In the genomic region with DNA sequence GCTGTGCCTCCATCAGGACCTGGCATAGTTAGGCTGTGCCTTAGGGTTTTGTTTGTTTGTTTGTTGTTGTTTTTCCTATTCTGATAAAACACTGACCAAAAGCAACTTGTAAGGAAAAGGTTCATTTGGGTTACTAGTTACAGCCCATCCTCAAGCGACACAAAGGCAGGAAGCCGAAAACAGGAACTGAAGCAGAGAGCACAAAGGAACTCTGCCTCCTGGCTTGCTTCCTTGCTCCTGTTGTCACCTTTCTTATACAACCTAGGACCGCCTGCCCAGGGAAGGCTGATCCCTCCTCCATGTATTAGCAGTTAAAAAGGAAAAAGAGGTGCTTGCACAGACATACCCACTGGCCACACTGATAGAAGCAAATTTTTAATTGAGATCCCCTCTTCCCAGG, we compare ENCODE assay signal across 23 mouse cellular contexts. TPM values are rescaled to one million over a fixed set of nuclear protein-coding genes. Genes with fewer than 3 reads are reported as not detected.
A peak's percentile ranks its signal among the peaks of the same experiment; 100 is the strongest.
DNase-seq lines count a peak whose midpoint lies in the region; ATAC-seq and TF ChIP-seq lines count a peak whose summit lies in the region.
"Had no signal": no experiment of that assay in that cellular context is flagged by ENCODE, and none has a peak within 500 bp of the region (broad histone marks: within the 10 kb centered on the region; RNA-seq: fewer than 3 reads in every experiment).

No protein-coding gene starts in this region.

- H3K27ac ChIP-seq in heart, postnatal 0 days (ENCODE audit: low read depth) = peak overlapping the region; percentile 11; the same call in 1 of the 2 replicates
- H3K27ac ChIP-seq in heart, embryonic 10.5 days = no peak overlapping the region
- no peak overlapping the region for H3K27ac ChIP-seq in intestine, postnatal 0 days (ENCODE audit: low read depth, low read length)
- H3K27ac ChIP-seq: forebrain, embryonic 10.5 days; forebrain, embryonic 13.5 days; hindbrain, embryonic 10.5 days; hindbrain, embryonic 13.5 days; intestine, embryonic 15.5 days had no signal

- H3K27me3 ChIP-seq in heart, postnatal 0 days (ENCODE audit: control insufficient read depth, insufficient read depth, low read length) = no peaks in the 10 kb centered on the region
- H3K27me3 ChIP-seq in heart, embryonic 10.5 days (ENCODE audit: insufficient read depth, poor library complexity, severe bottlenecking) = no peaks in the 10 kb centered on the region
- no peaks in the 10 kb centered on the region for H3K27me3 ChIP-seq in splenic B cell, adult 2 months (ENCODE audit: control insufficient read depth, insufficient read depth, low read length, poor library complexity, severe bottlenecking)
- no peaks in the 10 kb centered on the region for H3K27me3 ChIP-seq in intestine, postnatal 0 days (replicated peaks; ENCODE audit: control insufficient read depth, insufficient read depth, low read length)
- H3K27me3 ChIP-seq: CH12.LX; forebrain, embryonic 13.5 days; hindbrain, embryonic 13.5 days; intestine, embryonic 15.5 days had no signal

- H3K36me3 ChIP-seq in heart, postnatal 0 days (replicated peaks; ENCODE audit: control insufficient read depth, insufficient read depth, low read length) = no peaks in the 10 kb centered on the region; the same call in 1 of the 2 replicates
- H3K36me3 ChIP-seq in heart, embryonic 10.5 days = peaks cover 8% of the 10 kb centered on the region
- H3K36me3 ChIP-seq in splenic B cell, adult 2 months (ENCODE audit: control insufficient read depth, insufficient read depth, low read length, poor library complexity, severe bottlenecking) = no peaks in the 10 kb centered on the region
- no peaks in the 10 kb centered on the region for H3K36me3 ChIP-seq in intestine, postnatal 0 days (ENCODE audit: control insufficient read depth, insufficient read depth)
- H3K36me3 ChIP-seq: intestine, embryonic 15.5 days had no signal

- no peaks in the 10 kb centered on the region for H3K9me3 ChIP-seq in heart, postnatal 0 days (replicated peaks; ENCODE audit: control insufficient read depth, low read length)
- no peaks in the 10 kb centered on the region for H3K9me3 ChIP-seq in heart, embryonic 10.5 days
- no peaks in the 10 kb centered on the region for H3K9me3 ChIP-seq in intestine, postnatal 0 days (ENCODE audit: control insufficient read depth)
- H3K9me3 ChIP-seq: forebrain, embryonic 10.5 days; forebrain, embryonic 13.5 days; hindbrain, embryonic 10.5 days; hindbrain, embryonic 13.5 days; intestine, embryonic 15.5 days had no signal

- 56% methylated on average over 3 of the region's 3 CpGs for WGBS in heart, postnatal 0 days
- WGBS in heart, embryonic 10.5 days = 62% methylated on average over 3 of the region's 3 CpGs
- 79% methylated on average over 3 of the region's 3 CpGs for WGBS in intestine, postnatal 0 days

- no peak overlapping the region for H3K9ac ChIP-seq in heart, postnatal 0 days (replicated peaks; ENCODE audit: low read depth, low read length)
- no peak overlapping the region for H3K9ac ChIP-seq in intestine, postnatal 0 days (ENCODE audit: low read depth, low read length)
- H3K9ac ChIP-seq: forebrain, embryonic 13.5 days; hindbrain, embryonic 13.5 days; intestine, embryonic 15.5 days had no signal

- no peak overlapping the region for H3K4me3 ChIP-seq in heart, postnatal 0 days (ENCODE audit: low read depth, low read length)
- H3K4me3 ChIP-seq in heart, embryonic 10.5 days = no peak overlapping the region
- H3K4me3 ChIP-seq in intestine, postnatal 0 days (ENCODE audit: low read depth, low read length) = no peak overlapping the region
- H3K4me3 ChIP-seq: forebrain, embryonic 10.5 days; forebrain, embryonic 13.5 days; hindbrain, embryonic 10.5 days; hindbrain, embryonic 13.5 days; intestine, embryonic 15.5 days had no signal

- DNase-seq in heart, adult 11 months = peak; percentile 95
- DNase-seq in heart, postnatal 4 days = no peak
- no peak for DNase-seq in heart, postnatal 0 days (ENCODE audit: low spot score)
- DNase-seq in heart, embryonic 10.5 days (ENCODE audit: low spot score) = no peak
- peak; percentile 41 for DNase-seq in splenic B cell, adult 2 months (ENCODE audit: low read depth, low spot score)
- DNase-seq: adrenal gland, adult 8-10 months; adrenal gland, postnatal 25 days; cerebellum, adult 18-20 months; cerebellum, adult 9-10 months; cerebellum, postnatal 14 days; gastrocnemius, postnatal 14 days; heart, postnatal 14 days; kidney, adult 18-20 months had no signal

- no peak for ATAC-seq in heart, postnatal 0 days (ENCODE audit: insufficient read depth, low read depth)
- ATAC-seq in intestine, postnatal 0 days = no peak
- ATAC-seq: forebrain, embryonic 13.5 days; forebrain, embryonic 16.5 days; hindbrain, embryonic 16.5 days; intestine, embryonic 15.5 days had no signal

- peaks cover 14% of the 10 kb centered on the region for H3K4me1 ChIP-seq in heart, postnatal 0 days (ENCODE audit: control insufficient read depth, insufficient read depth)
- peaks cover 11% of the 10 kb centered on the region for H3K4me1 ChIP-seq in heart, embryonic 10.5 days
- H3K4me1 ChIP-seq in intestine, postnatal 0 days (replicated peaks; ENCODE audit: control insufficient read depth, insufficient read depth, low read length) = no peaks in the 10 kb centered on the region

- no peak for TF ChIP-seq CTCF in heart, postnatal 0 days (IDR thresholded peaks at IDR 0.05; ENCODE audit: low read depth)
- no peak for TF ChIP-seq CTCF in intestine, postnatal 0 days (IDR thresholded peaks at IDR 0.05; ENCODE audit: low read depth)

- no peak for TF ChIP-seq EP300 in heart, postnatal 0 days (IDR thresholded peaks at IDR 0.05; ENCODE audit: low read depth)

- H3K4me2 ChIP-seq in heart, postnatal 0 days (ENCODE audit: low read depth, low read length) = no peak overlapping the region
- H3K4me2 ChIP-seq in intestine, postnatal 0 days (replicated peaks; ENCODE audit: low read depth) = no peak overlapping the region
- H3K4me2 ChIP-seq: forebrain, embryonic 13.5 days; heart, embryonic 11.5 days; hindbrain, embryonic 13.5 days; intestine, embryonic 15.5 days had no signal

RNA-seq across cellular contexts. Expression of a gene that starts 2.5 kb away (rescaled TPM):
- 100 to 1,000 TPM; 130 to 153 TPM for total RNA-seq in heart, postnatal 4 days (2021)
- 52.7 and 106 TPM in 2 replicates for total RNA-seq in heart, postnatal 0 days (2014; rRNA removed; ENCODE audit: low replicate concordance)
- 129 and 164 TPM in 2 replicates for polyA plus RNA-seq in heart, postnatal 0 days (2015; fragmentation: Nextera tagmentation; extraction: Ambion mirVana)
- polyA plus RNA-seq in heart, embryonic 10.5 days (2016; fragmentation: Nextera tagmentation; extraction: Ambion mirVana) = 595 and 738 TPM in 2 replicates
- 171 and 184 TPM in 2 replicates for polyA plus RNA-seq in intestine, postnatal 0 days (2015; fragmentation: Nextera tagmentation; extraction: Ambion mirVana)

Comparison
In these comparisons a context has a peak if more than half of its experiments do, and no peak if none do; other contexts are left out.
1. DNase-seq: peak in heart, adult 11 months (single experiment) and splenic B cell, adult 2 months (single experiment); none in heart, postnatal 4 days (single experiment), heart, postnatal 0 days (single experiment) and heart, embryonic 10.5 days (single experiment).